Mouse (Mus musculus) neural tube, embryonic 14.5 days (tissue): Measurements from ENCODE around the gene Tekt1. TPM values are rescaled to one million over a fixed set of nuclear protein-coding genes. Genes with fewer than 3 reads are reported as not detected.

ENCODE experiments used
- ATAC-seq: fragments of 200-750 bp; cut with Nextera tagmentation; 2 replicates; pipeline ENCODE4 v1.8.0; 2017; ENCODE audit warnings: low read depth, mild to moderate bottlenecking, moderate TSS enrichment, moderate library complexity
- H3K27ac ChIP-seq: fragments of 300-500 bp; sonication (generic); 2 replicates; pipeline ENCODE4 v1.5.1; 2014; ENCODE audit warnings: low read depth, mild to moderate bottlenecking, control low read depth, low read length, moderate library complexity, mixed read lengths
- H3K27me3 ChIP-seq: fragments of 300-500 bp; sonication (generic); 2 replicates; pipeline ENCODE4 v1.6.1; 2014; ENCODE audit warnings: low read length; ENCODE audit not compliant: control insufficient read depth, insufficient read depth
- H3K36me3 ChIP-seq: fragments of 300-500 bp; sonication (generic); 2 replicates; pipeline ENCODE4 v1.6.1; 2014; ENCODE audit warnings: low read length, mixed read lengths; ENCODE audit not compliant: control insufficient read depth, insufficient read depth
- H3K4me1 ChIP-seq: fragments of 300-500 bp; sonication (generic); 2 replicates; pipeline ENCODE4 v1.6.1; 2014; ENCODE audit warnings: low read length; ENCODE audit not compliant: control insufficient read depth, insufficient read depth
- H3K4me2 ChIP-seq: fragments of 300-500 bp; sonication (generic); 2 replicates; pipeline ENCODE4 v1.6.1; 2014; ENCODE audit warnings: mild to moderate bottlenecking, low read depth, low read length, control low read depth
- H3K4me3 ChIP-seq: fragments of 300-500 bp; sonication (generic); 2 replicates; pipeline ENCODE4 v1.5.1; 2014; ENCODE audit warnings: low read depth, low read length, control low read depth, mixed read lengths
- H3K9ac ChIP-seq: fragments of 300-500 bp; sonication (generic); replicated peaks from 2 replicates; pipeline ENCODE4 v1.6.1; 2014; ENCODE audit warnings: low read depth, mild to moderate bottlenecking, control low read depth, low read length, mixed read lengths
- H3K9me3 ChIP-seq: fragments of 300-500 bp; sonication (generic); 2 replicates; pipeline ENCODE4 v1.6.1; 2016; ENCODE audit warnings: low read length; ENCODE audit not compliant: control insufficient read depth
- WGBS: fragments of 180-500 bp; shearing (Covaris S2); extraction: QIAGEN DNeasy Blood & Tissue Kit; methylation state at CpG from one replicate; pipeline ENCODE4 v1.1.7; 2014; 5-methylcytosine and 5-hydroxymethylcytosine counted together
- polyA plus RNA-seq: library from polyadenylated mRNA; unstranded; fragments of >200 nt; fragmentation: Nextera tagmentation; extraction: Ambion mirVana; gene quantifications from 2 replicates; pipeline ENCODE4 v1.2.1, GENCODE M21; 2014

Tekt1 gene
- 5.5 and 8.8 TPM in 2 replicates for polyA plus RNA-seq

GRCm38 (mm10) chr11:72362347-72362741 is at the start of gene Tekt1:
TSS of gene Tekt1 (minus strand) at chr11:72362442.
- no peaks in the 10 kb centered on the region for H3K9me3 ChIP-seq
- peak within 1 kb of the TSS; percentile 53 for H3K27ac ChIP-seq
- no peaks in the 10 kb centered on the region for H3K27me3 ChIP-seq
- 32% methylated on average over 10 of the region's 10 CpGs for WGBS
- H3K4me3 ChIP-seq, result peak within 1 kb of the TSS; percentile 41
- peak within 1 kb of the TSS; percentile 73 for H3K9ac ChIP-seq
- peaks cover 3% of the 10 kb centered on the region; the same call in 1 of the 2 replicates for H3K4me1 ChIP-seq
- no peaks in the 10 kb centered on the region for H3K36me3 ChIP-seq
- ATAC-seq, result no peak
- peak within 1 kb of the TSS; percentile 89 for H3K4me2 ChIP-seq

- no peaks in the 10 kb centered on the region for H3K36me3 ChIP-seq
- H3K4me2 ChIP-seq, result peak overlapping the region; percentile 98
- no peaks in the 10 kb centered on the region for H3K9me3 ChIP-seq
- peak overlapping the region; percentile 53 for H3K4me3 ChIP-seq
- WGBS, result 30% methylated on average over 9 of the region's 9 CpGs
- no peak for ATAC-seq
- no peak overlapping the region for H3K27ac ChIP-seq
- peaks cover 9% of the 10 kb centered on the region; the same call in 1 of the 2 replicates for H3K4me1 ChIP-seq
- peak overlapping the region; percentile 59 for H3K9ac ChIP-seq
- H3K27me3 ChIP-seq, result peaks cover 3% of the 10 kb centered on the region; the same call in 1 of the 2 replicates
These were observed 49.7 kb upstream of the Tekt1 start for GRCm38 (mm10) chr11:72411945-72412344.

GRCm38 (mm10) chr11:72411093-72411921 is 49.1 kb upstream of the Tekt1 start, which contains the start of gene Smtnl2:
TSS of gene Smtnl2 (minus strand) at chr11:72411713.
- peaks cover 9% of the 10 kb centered on the region; the same call in 1 of the 2 replicates for H3K4me1 ChIP-seq
- under 1% methylated on average over 86 of the region's 86 CpGs for WGBS
- no peak within 1 kb of the TSS for H3K27ac ChIP-seq
- H3K9ac ChIP-seq, result peak within 1 kb of the TSS; percentile 59
- H3K9me3 ChIP-seq, result no peaks in the 10 kb centered on the region
- peak; percentile 88 for ATAC-seq
- peak within 1 kb of the TSS; percentile 53 for H3K4me3 ChIP-seq
- peaks cover 3% of the 10 kb centered on the region; the same call in 1 of the 2 replicates for H3K27me3 ChIP-seq
- H3K36me3 ChIP-seq, result no peaks in the 10 kb centered on the region
- H3K4me2 ChIP-seq, result peak within 1 kb of the TSS; percentile 98

GRCm38 (mm10) chr11:72410521-72411092 is 48.4 kb upstream of the Tekt1 start:
- Histone ChIP-seq H3K4me1 (peaks cover 9% of the 10 kb centered on the region; the same call in 1 of the 2 replicates), H3K27me3 (peaks cover 3% of the 10 kb centered on the region; the same call in 1 of the 2 replicates), H3K9ac (peak overlapping the region; percentile 11; the same call in 1 of the 2 replicates), H3K9me3 (no peaks in the 10 kb centered on the region), H3K27ac (no peak overlapping the region), H3K36me3 (no peaks in the 10 kb centered on the region), H3K4me2 (peak overlapping the region; percentile 98), H3K4me3 (peak overlapping the region; percentile 53)
- ATAC-seq, result peak; percentile 10; the same call in 1 of the 2 replicates
- WGBS, result under 1% methylated on average over 25 of the region's 25 CpGs

- no peak for ATAC-seq
- H3K27me3 ChIP-seq, result peaks cover 3% of the 10 kb centered on the region; the same call in 1 of the 2 replicates
- H3K27ac ChIP-seq, result no peak overlapping the region
- no peaks in the 10 kb centered on the region for H3K9me3 ChIP-seq
- H3K4me2 ChIP-seq, result no peak overlapping the region
- H3K4me3 ChIP-seq, result no peak overlapping the region
- no peaks in the 10 kb centered on the region for H3K36me3 ChIP-seq
- no peak overlapping the region for H3K9ac ChIP-seq
- peaks cover 9% of the 10 kb centered on the region; the same call in 1 of the 2 replicates for H3K4me1 ChIP-seq
- 51% methylated on average over 12 of the region's 12 CpGs for WGBS
These were observed 47.6 kb upstream of the Tekt1 start for GRCm38 (mm10) chr11:72409649-72410385.

- ATAC-seq, result no peak
- H3K9me3 ChIP-seq, result no peaks in the 10 kb centered on the region
- 28% methylated on average over 9 of the region's 9 CpGs for WGBS
- H3K36me3 ChIP-seq, result no peaks in the 10 kb centered on the region
- H3K27me3 ChIP-seq, result peaks cover 3% of the 10 kb centered on the region; the same call in 1 of the 2 replicates
- H3K9ac ChIP-seq, result no peak overlapping the region
- H3K27ac ChIP-seq, result no peak overlapping the region
- no peak overlapping the region for H3K4me2 ChIP-seq
- H3K4me1 ChIP-seq, result peaks cover 9% of the 10 kb centered on the region; the same call in 1 of the 2 replicates
- H3K4me3 ChIP-seq, result no peak overlapping the region
These were observed 46.4 kb upstream of the Tekt1 start for GRCm38 (mm10) chr11:72408451-72409170.

- no peak for ATAC-seq
- 6% methylated on average over 7 of the region's 7 CpGs for WGBS
- H3K9ac ChIP-seq, result no peak overlapping the region
- peaks cover 3% of the 10 kb centered on the region; the same call in 1 of the 2 replicates for H3K27me3 ChIP-seq
- H3K9me3 ChIP-seq, result no peaks in the 10 kb centered on the region
- H3K4me3 ChIP-seq, result no peak overlapping the region
- no peak overlapping the region for H3K27ac ChIP-seq
- H3K4me2 ChIP-seq, result no peak overlapping the region
- no peaks in the 10 kb centered on the region for H3K36me3 ChIP-seq
- peaks cover 9% of the 10 kb centered on the region; the same call in 1 of the 2 replicates for H3K4me1 ChIP-seq
These were observed 45.3 kb upstream of the Tekt1 start for GRCm38 (mm10) chr11:72407574-72407973.

- Histone ChIP-seq H3K36me3 (no peaks in the 10 kb centered on the region), H3K4me2 (no peak overlapping the region), H3K4me1 (peaks cover 9% of the 10 kb centered on the region; the same call in 1 of the 2 replicates), H3K27me3 (peaks cover 3% of the 10 kb centered on the region; the same call in 1 of the 2 replicates), H3K27ac (no peak overlapping the region), H3K9me3 (no peaks in the 10 kb centered on the region), H3K9ac (no peak overlapping the region), H3K4me3 (no peak overlapping the region)
- WGBS, result 14% methylated on average over 3 of the region's 3 CpGs
- ATAC-seq, result no peak
These were observed 44.8 kb upstream of the Tekt1 start for GRCm38 (mm10) chr11:72407081-72407480.
